Mouse (Mus musculus) urinary bladder, adult 18-20 months (tissue): ENCODE data around the gene Rtp1.

Source experiments
- DNase-seq, 2 experiments: peaks; one replicate each; pipeline ENCODE4 v3.0.0; 2022; ENCODE audit warnings: low spot score in 2 of 2, mixed read lengths in 2 of 2

Gene Rtp1

GRCm38 (mm10) chr16:23456534-23456933, 27.6 kb downstream of the Rtp1 start:
- DNase-seq, result peak in 1 of 2 experiments; percentile 5

GRCm38 (mm10) chr16:23457338-23457737, 28.4 kb downstream of the Rtp1 start:
- DNase-seq, result no peak

- DNase-seq, result no peak
Measured at GRCm38 (mm10) chr16:23458906-23459588, 30.1 kb downstream of the Rtp1 start.

- no peak for DNase-seq
Measured at GRCm38 (mm10) chr16:23463671-23464347, 34.9 kb downstream of the Rtp1 start.

- no peak for DNase-seq
Measured at GRCm38 (mm10) chr16:23471551-23471950, 42.6 kb downstream of the Rtp1 start.

DNA sequence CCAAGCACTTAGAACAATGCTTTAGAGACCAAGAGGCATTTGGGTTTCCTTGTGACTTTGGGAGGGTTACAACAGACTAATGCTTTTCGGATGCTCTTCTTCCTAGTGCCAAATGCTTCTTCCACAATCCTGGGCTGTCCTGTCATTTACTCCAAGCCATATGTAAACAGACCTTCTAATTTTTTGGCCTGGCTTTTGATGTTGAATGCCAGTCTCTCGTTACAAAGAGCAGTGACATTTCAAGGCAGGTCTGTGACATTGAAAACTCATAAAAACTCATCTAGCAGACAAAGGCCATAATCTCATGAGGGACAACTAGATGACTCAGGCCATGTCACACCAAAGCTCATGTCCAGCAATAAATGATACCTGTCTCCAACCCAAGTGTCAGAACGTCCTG, 43.1 kb downstream of the Rtp1 start:
- DNase-seq, result no peak

DNA sequence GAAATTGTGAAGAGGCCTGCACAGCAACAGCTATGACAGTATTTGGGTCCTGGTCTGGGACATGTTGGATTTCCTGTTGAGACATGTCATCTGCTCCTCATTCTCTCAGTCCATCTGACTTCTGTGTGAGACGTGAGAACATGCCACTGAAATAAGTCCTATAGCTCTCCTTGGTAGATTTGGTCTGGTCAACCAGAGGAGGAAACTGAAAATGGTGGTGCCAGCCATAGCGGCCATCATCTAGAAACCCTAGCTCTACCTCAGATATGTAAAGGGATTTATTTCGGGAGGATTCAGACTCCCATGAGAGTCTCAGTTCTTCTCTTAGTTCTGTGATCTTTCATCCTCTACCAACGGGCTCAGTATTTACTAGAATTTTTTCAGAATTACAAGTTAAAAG, 46.7 kb downstream of the Rtp1 start:
- no peak for DNase-seq

DNA sequence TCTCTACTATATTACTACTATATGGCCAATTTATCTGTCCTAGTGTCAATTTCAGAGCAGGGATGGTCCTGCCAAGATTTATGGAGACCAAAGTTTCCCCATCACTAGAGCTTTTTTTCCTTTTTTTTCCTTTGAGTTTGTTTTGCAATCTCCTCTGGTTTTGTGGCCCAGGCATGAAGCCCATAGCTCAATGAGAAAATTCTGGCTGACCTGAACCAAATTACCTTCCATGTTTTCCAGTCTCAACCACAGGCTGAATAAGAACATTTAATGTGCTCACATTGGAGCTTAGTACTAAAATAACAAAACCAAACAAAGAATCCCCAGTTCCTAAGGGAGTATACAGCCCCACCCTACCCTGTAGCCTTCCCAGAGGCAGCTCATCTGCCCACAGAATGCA, 47.7 kb downstream of the Rtp1 start:
- no peak for DNase-seq

DNA sequence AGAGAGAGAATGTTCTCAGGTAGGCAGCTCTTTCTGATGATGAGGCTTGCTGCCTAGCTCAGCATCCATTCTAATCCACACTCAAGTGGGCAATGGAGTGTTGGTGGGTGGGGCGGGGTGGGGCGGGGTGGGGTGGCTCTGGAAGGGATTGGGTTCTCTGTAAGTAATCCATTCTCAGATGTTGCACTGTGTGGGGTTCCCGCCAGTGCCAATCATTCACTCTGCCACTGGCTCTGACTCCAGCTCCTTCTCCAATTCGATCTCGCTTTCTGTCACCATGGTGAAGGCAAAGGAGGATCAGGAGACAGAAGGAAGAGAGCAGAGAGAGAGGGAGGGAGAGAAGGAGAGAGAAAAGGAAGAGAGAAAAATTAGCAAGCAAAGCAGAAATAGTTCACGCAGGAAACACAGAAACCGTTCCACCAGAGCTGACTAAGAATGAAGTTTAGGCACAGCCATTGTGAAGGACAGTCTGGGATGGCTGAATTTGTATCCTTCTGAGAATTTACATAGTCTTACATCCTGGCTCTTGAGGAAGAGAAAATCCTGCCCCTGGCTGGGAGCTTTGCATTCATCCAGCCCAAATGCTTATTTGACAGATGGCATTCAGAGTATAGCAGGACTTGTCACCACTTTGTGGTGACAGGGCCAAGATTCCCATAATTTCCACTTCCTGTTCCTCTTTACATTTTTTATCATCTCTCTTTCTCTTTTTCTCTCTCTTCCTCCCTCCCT, 51.1 kb downstream of the Rtp1 start:
- DNase-seq, result no peak

- no peak for DNase-seq
Measured at GRCm38 (mm10) chr16:23482218-23482617, 53.3 kb downstream of the Rtp1 start.

DNA sequence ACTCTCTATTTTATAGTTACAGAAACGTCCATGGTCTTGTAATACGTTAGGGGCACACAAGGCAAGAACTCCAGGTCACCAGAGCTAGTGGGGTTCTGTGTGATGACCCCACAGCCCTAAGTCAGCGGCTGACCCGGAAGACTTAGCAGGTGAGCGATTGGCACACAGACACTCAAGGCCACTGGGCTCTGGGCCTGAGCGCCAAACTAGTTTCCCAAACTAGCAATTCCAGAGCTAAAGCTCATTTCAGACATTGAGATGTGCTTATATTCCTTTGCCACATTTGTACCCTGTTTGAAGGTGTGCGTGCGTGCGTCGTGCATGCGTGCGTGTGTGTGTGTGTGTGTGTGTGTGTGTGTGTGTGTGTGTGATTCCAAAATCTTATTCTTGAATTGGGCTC, 53.9 kb downstream of the Rtp1 start:
- no peak for DNase-seq

DNA sequence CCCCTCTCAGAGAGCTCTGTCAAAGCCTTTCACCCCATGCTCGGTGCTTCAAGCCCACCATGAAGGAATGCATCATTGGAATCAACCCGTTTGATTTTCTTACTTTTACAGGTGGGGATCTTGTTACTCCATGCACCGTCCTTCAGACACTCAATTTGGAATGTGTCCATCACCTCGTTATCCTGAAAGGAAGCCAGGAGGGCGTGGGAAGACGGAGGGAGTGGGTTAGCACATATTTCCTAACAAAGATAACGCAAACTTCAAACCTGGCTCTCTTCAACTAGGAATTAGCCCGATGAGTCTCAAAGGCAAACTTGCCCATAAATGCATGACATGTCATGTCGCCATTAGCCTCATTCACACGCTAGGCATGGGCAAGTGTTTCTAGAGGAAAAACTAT, 54.4 kb downstream of the Rtp1 start:
- no peak for DNase-seq
